Comparison of ENCODE assay signal across 16 mouse cellular contexts in genomic region chr1:171630912-171631311, GRCm38 (mm10). TPM values are rescaled to one million over a fixed set of nuclear protein-coding genes. Genes with fewer than 3 reads are reported as not detected.
DNase-seq lines count a peak whose midpoint lies in the region; ATAC-seq and TF ChIP-seq lines count a peak whose summit lies in the region.
"Had no signal": no experiment of that assay in that cellular context is flagged by ENCODE, and none has a peak within 500 bp of the region (broad histone marks: within the 10 kb centered on the region; RNA-seq: fewer than 3 reads in every experiment).

No protein-coding gene starts in this region.

- H3K4me3 ChIP-seq in heart, embryonic 14.5 days (ENCODE audit: control insufficient read depth in 1 of 2, insufficient read depth in 1 of 2, low read depth in 1 of 2, low read length in 2 of 2) = no peak overlapping the region
- H3K4me3 ChIP-seq in heart, embryonic 10.5 days = no peak overlapping the region
- no peak overlapping the region for H3K4me3 ChIP-seq in limb, embryonic 12.5 days (replicated peaks)
- H3K4me3 ChIP-seq in limb, embryonic 10.5 days = no peak overlapping the region
- H3K4me3 ChIP-seq in bone marrow, adult 2 months (replicated peaks; ENCODE audit: control insufficient read depth, low read depth, low read length) = no peak overlapping the region
- no peak overlapping the region for H3K4me3 ChIP-seq in forebrain, embryonic 16.5 days (replicated peaks; ENCODE audit: low read length)
- H3K4me3 ChIP-seq: megakaryocyte, embryonic 14.5 days; neural tube, embryonic 15.5 days had no signal

- H3K4me2 ChIP-seq in heart, embryonic 14.5 days (ENCODE audit: low read length) = no peak overlapping the region
- H3K4me2 ChIP-seq in limb, embryonic 12.5 days = no peak overlapping the region
- H3K4me2 ChIP-seq in forebrain, embryonic 16.5 days (ENCODE audit: low read length) = no peak overlapping the region
- H3K4me2 ChIP-seq: neural tube, embryonic 15.5 days had no signal

- no peak for TF ChIP-seq POLR2A in bone marrow, adult 2 months (IDR thresholded peaks at IDR 0.05; ENCODE audit: borderline replicate concordance, control insufficient read depth, low read depth, low read length)

- no peak for DNase-seq in heart, embryonic 10.5 days (ENCODE audit: low spot score)
- no peak for DNase-seq in limb, embryonic 10.5 days (ENCODE audit: low spot score)
- no peak for DNase-seq in gastrocnemius, postnatal 36 days
- no peak for DNase-seq in urinary bladder, postnatal 14 days (ENCODE audit: low spot score)
- DNase-seq: cerebellum, adult 9-11 months; liver, postnatal 0 days had no signal

- H3K27ac ChIP-seq in heart, embryonic 14.5 days (replicated peaks in 1 of 2; ENCODE audit: control insufficient read depth in 1 of 2, insufficient read depth in 1 of 2, low read depth in 2 of 2, low read length in 2 of 2) = peak overlapping the region; percentile 18 to 26; a peak in 1 of 4 replicates
- no peak overlapping the region for H3K27ac ChIP-seq in heart, embryonic 10.5 days
- H3K27ac ChIP-seq in limb, embryonic 12.5 days = no peak overlapping the region
- H3K27ac ChIP-seq in limb, embryonic 10.5 days = no peak overlapping the region
- peak overlapping the region; percentile 44; the same call in 1 of the 2 replicates for H3K27ac ChIP-seq in bone marrow, adult 2 months (ENCODE audit: control insufficient read depth, insufficient read depth, low read depth, low read length, poor library complexity)
- no peak overlapping the region for H3K27ac ChIP-seq in forebrain, embryonic 16.5 days (ENCODE audit: low read length)
- H3K27ac ChIP-seq: neural tube, embryonic 15.5 days had no signal

- ATAC-seq in heart, embryonic 14.5 days (ENCODE audit: insufficient number of reproducible peaks, insufficient read depth, low FRiP score, low read depth) = 0 out of 2 replicates have a peak, but pooled peaks have one; percentile 31
- ATAC-seq in limb, embryonic 12.5 days (ENCODE audit: insufficient number of reproducible peaks, insufficient read depth, low FRiP score, low TSS enrichment, low read depth) = 0 out of 2 replicates have a peak, but pooled peaks have one; percentile 26
- ATAC-seq in forebrain, embryonic 16.5 days = 0 out of 2 replicates have a peak, but pooled peaks have one; percentile 15
- ATAC-seq: liver, postnatal 0 days had no signal

- no peaks in the 10 kb centered on the region for H3K27me3 ChIP-seq in heart, embryonic 14.5 days (ENCODE audit: control insufficient read depth, insufficient read depth, low read length)
- no peaks in the 10 kb centered on the region for H3K27me3 ChIP-seq in heart, embryonic 10.5 days (ENCODE audit: insufficient read depth, poor library complexity, severe bottlenecking)
- H3K27me3 ChIP-seq in limb, embryonic 12.5 days = no peaks in the 10 kb centered on the region
- H3K27me3 ChIP-seq in limb, embryonic 10.5 days (ENCODE audit: low read depth, poor library complexity, severe bottlenecking) = no peaks in the 10 kb centered on the region
- no peaks in the 10 kb centered on the region for H3K27me3 ChIP-seq in forebrain, embryonic 16.5 days (replicated peaks; ENCODE audit: control insufficient read depth, insufficient read depth, low read length)
- H3K27me3 ChIP-seq: neural tube, embryonic 15.5 days had no signal

- peaks cover 0 to 7% of the 10 kb centered on the region in 2 experiments; a peak in 1 of 4 replicates for H3K4me1 ChIP-seq in heart, embryonic 14.5 days (ENCODE audit: control insufficient read depth in 2 of 2, insufficient read depth in 2 of 2, low read length in 2 of 2)
- no peaks in the 10 kb centered on the region; the same call in 1 of the 2 replicates for H3K4me1 ChIP-seq in heart, embryonic 10.5 days
- no peaks in the 10 kb centered on the region for H3K4me1 ChIP-seq in limb, embryonic 12.5 days (replicated peaks)
- no peaks in the 10 kb centered on the region; the same call in 1 of the 2 replicates for H3K4me1 ChIP-seq in limb, embryonic 10.5 days
- H3K4me1 ChIP-seq in bone marrow, adult 2 months (ENCODE audit: control insufficient read depth, insufficient read depth, low read length) = no peaks in the 10 kb centered on the region; the same call in 1 of the 2 replicates
- H3K4me1 ChIP-seq in forebrain, embryonic 16.5 days (replicated peaks; ENCODE audit: control insufficient read depth, insufficient read depth, low read length) = no peaks in the 10 kb centered on the region
- H3K4me1 ChIP-seq: neural tube, embryonic 15.5 days had no signal

- H3K36me3 ChIP-seq in heart, embryonic 14.5 days (ENCODE audit: control insufficient read depth, insufficient read depth, low read length) = no peaks in the 10 kb centered on the region
- H3K36me3 ChIP-seq in heart, embryonic 10.5 days = no peaks in the 10 kb centered on the region
- H3K36me3 ChIP-seq in limb, embryonic 12.5 days = no peaks in the 10 kb centered on the region
- no peaks in the 10 kb centered on the region for H3K36me3 ChIP-seq in limb, embryonic 10.5 days
- H3K36me3 ChIP-seq in forebrain, embryonic 16.5 days (ENCODE audit: control insufficient read depth, insufficient read depth) = no peaks in the 10 kb centered on the region
- H3K36me3 ChIP-seq: neural tube, embryonic 15.5 days had no signal

- 50% methylated on average over 4 of the region's 4 CpGs for WGBS in heart, embryonic 14.5 days
- 82% methylated on average over 4 of the region's 4 CpGs for WGBS in heart, embryonic 10.5 days
- 75% methylated on average over 4 of the region's 4 CpGs for WGBS in limb, embryonic 12.5 days
- 93% methylated on average over 4 of the region's 4 CpGs for WGBS in limb, embryonic 10.5 days
- WGBS in bone marrow, adult 2 months = 39% methylated on average over 4 of the region's 4 CpGs
- WGBS in forebrain, embryonic 16.5 days = 55% methylated on average over 4 of the region's 4 CpGs

- TF ChIP-seq CTCF in bone marrow, adult 2 months (IDR thresholded peaks at IDR 0.05; ENCODE audit: control insufficient read depth, insufficient read depth, low read length) = no peak

- no peak overlapping the region for H3K9ac ChIP-seq in heart, embryonic 14.5 days (ENCODE audit: low read length)
- H3K9ac ChIP-seq in limb, embryonic 12.5 days (replicated peaks) = no peak overlapping the region
- no peak overlapping the region for H3K9ac ChIP-seq in forebrain, embryonic 16.5 days (replicated peaks; ENCODE audit: low read depth, low read length)
- H3K9ac ChIP-seq: liver, postnatal 0 days; neural tube, embryonic 15.5 days had no signal

- intact Hi-C loops in gastrocnemius, postnatal 36 days (cut with DNase I) = no loop called here

- H3K9me3 ChIP-seq in heart, embryonic 14.5 days (ENCODE audit: control insufficient read depth, low read length) = no peaks in the 10 kb centered on the region
- H3K9me3 ChIP-seq in heart, embryonic 10.5 days = no peaks in the 10 kb centered on the region
- H3K9me3 ChIP-seq in limb, embryonic 12.5 days = no peaks in the 10 kb centered on the region
- no peaks in the 10 kb centered on the region for H3K9me3 ChIP-seq in limb, embryonic 10.5 days (replicated peaks)
- H3K9me3 ChIP-seq in forebrain, embryonic 16.5 days (ENCODE audit: control insufficient read depth, low read length) = no peaks in the 10 kb centered on the region
- H3K9me3 ChIP-seq: megakaryocyte, embryonic 14.5 days; neural tube, embryonic 15.5 days had no signal

RNA-seq across cellular contexts. Expression of gene Slamf7, which starts 21.9 kb away (rescaled TPM):
- 0.22 TPM in 1 of 2 replicates, not detected in the other for polyA plus RNA-seq in heart, embryonic 14.5 days (2014; fragmentation: Nextera tagmentation; extraction: Ambion mirVana)
- polyA plus RNA-seq in heart, embryonic 10.5 days (2016; fragmentation: Nextera tagmentation; extraction: Ambion mirVana) = not detected in 2 replicates
- not detected in 2 replicates for polyA plus RNA-seq in limb, embryonic 12.5 days (2016; fragmentation: Nextera tagmentation; extraction: Ambion mirVana)
- polyA plus RNA-seq in limb, embryonic 10.5 days (2016; fragmentation: Nextera tagmentation; extraction: Ambion mirVana) = not detected in 2 replicates
- 3.1 and 4.7 TPM in 2 replicates for polyA plus RNA-seq in bone marrow, adult 2 months (2011; ENCODE audit: insufficient read depth, insufficient read length, low replicate concordance, missing spikeins)
- polyA plus RNA-seq in forebrain, embryonic 16.5 days (2015; fragmentation: Nextera tagmentation; extraction: Ambion mirVana) = not detected in 2 replicates
- total RNA-seq in gastrocnemius, postnatal 36 days (2021) = under 1 TPM in 1 of 2 experiments, not detected in 1; 0.12 TPM
- polyA plus RNA-seq: embryonic facial prominence, embryonic 11.5 days; kidney, embryonic 14.5 days; limb, embryonic 11.5 days had no signal

RNA-seq across cellular contexts. Expression of gene Ly9, which starts 23.7 kb away (rescaled TPM):
- 0.23 TPM in 1 of 2 replicates, not detected in the other for polyA plus RNA-seq in heart, embryonic 14.5 days (2014; fragmentation: Nextera tagmentation; extraction: Ambion mirVana)
- polyA plus RNA-seq in heart, embryonic 10.5 days (2016; fragmentation: Nextera tagmentation; extraction: Ambion mirVana) = not detected in 2 replicates
- polyA plus RNA-seq in limb, embryonic 12.5 days (2016; fragmentation: Nextera tagmentation; extraction: Ambion mirVana) = 0.14 and 0.20 TPM in 2 replicates
- polyA plus RNA-seq in limb, embryonic 10.5 days (2016; fragmentation: Nextera tagmentation; extraction: Ambion mirVana) = not detected in 2 replicates
- 12.8 and 23.7 TPM in 2 replicates for polyA plus RNA-seq in bone marrow, adult 2 months (2011; ENCODE audit: insufficient read depth, insufficient read length, low replicate concordance, missing spikeins)
- polyA plus RNA-seq in forebrain, embryonic 16.5 days (2015; fragmentation: Nextera tagmentation; extraction: Ambion mirVana) = 0.20 TPM in 1 of 2 replicates, not detected in the other
- under 1 TPM in 1 of 2 experiments, not detected in 1; 0.12 TPM for total RNA-seq in gastrocnemius, postnatal 36 days (2021)
- polyA plus RNA-seq: embryonic facial prominence, embryonic 11.5 days; kidney, embryonic 14.5 days; limb, embryonic 11.5 days; stomach, embryonic 14.5 days had no signal

RNA-seq across cellular contexts. Expression of gene Cd48, which starts 50.9 kb away (rescaled TPM):
- 1.7 and 3.7 TPM in 2 replicates for polyA plus RNA-seq in heart, embryonic 14.5 days (2014; fragmentation: Nextera tagmentation; extraction: Ambion mirVana)
- 0.25 TPM in 1 of 2 replicates, not detected in the other for polyA plus RNA-seq in heart, embryonic 10.5 days (2016; fragmentation: Nextera tagmentation; extraction: Ambion mirVana)
- 0.40 and 0.78 TPM in 2 replicates for polyA plus RNA-seq in limb, embryonic 12.5 days (2016; fragmentation: Nextera tagmentation; extraction: Ambion mirVana)
- 0.13 and 0.38 TPM in 2 replicates for polyA plus RNA-seq in limb, embryonic 10.5 days (2016; fragmentation: Nextera tagmentation; extraction: Ambion mirVana)
- polyA plus RNA-seq in bone marrow, adult 2 months (2011; ENCODE audit: insufficient read depth, insufficient read length, low replicate concordance, missing spikeins) = 7.2 and 15.0 TPM in 2 replicates
- 0.49 and 1.2 TPM in 2 replicates for polyA plus RNA-seq in forebrain, embryonic 16.5 days (2015; fragmentation: Nextera tagmentation; extraction: Ambion mirVana)
- total RNA-seq in gastrocnemius, postnatal 36 days (2021) = under 1 TPM; 0.64 to 0.74 TPM

Comparison
In these comparisons a context has a peak if more than half of its experiments do, and no peak if none do; other contexts are left out.
1. H3K27ac ChIP-seq: peak in heart, embryonic 14.5 days (2 of 2) and bone marrow, adult 2 months (single experiment); none in heart, embryonic 10.5 days (single experiment), limb, embryonic 12.5 days (single experiment), limb, embryonic 10.5 days (single experiment) and forebrain, embryonic 16.5 days (single experiment).
2. RNA of gene Ly9, which starts 23.7 kb away (polyA plus RNA-seq): 12.8 to 23.7 TPM in bone marrow, adult 2 months; 0.14 to 0.20 TPM in limb, embryonic 12.5 days, 0.20 TPM in forebrain, embryonic 16.5 days, not detected in heart, embryonic 10.5 days, 0.23 TPM in heart, embryonic 14.5 days and not detected in limb, embryonic 10.5 days; every median in the first group is over 10 times any median in the second.
3. Peak in every context shown above with its lines, with median percentiles within 50 percentile points of each other: ATAC-seq.